Mouse (Mus musculus) myocyte (in vitro differentiated cells): ENCODE data around the gene Krtap4-1.

ENCODE experiments used
- E2F4 ChIP-seq: IDR thresholded peaks from one replicate; pipeline ENCODE4 v1.6.1; 2011; ENCODE audit warnings: mild to moderate bottlenecking, control low read depth, moderate library complexity; ENCODE audit not compliant: insufficient read depth
- MAX ChIP-seq: IDR thresholded peaks from one replicate; pipeline ENCODE4 v1.6.1; 2011; ENCODE audit warnings: low read depth, mild to moderate bottlenecking, control low read depth
- MYOD1 ChIP-seq, 3 experiments: IDR thresholded peaks; one replicate each; pipeline ENCODE4 v1.6.1; 2011; ENCODE audit warnings: control low read depth in 2 of 3, low read depth in 2 of 3, mild to moderate bottlenecking in 2 of 3, moderate library complexity in 1 of 3; ENCODE audit not compliant: insufficient read length in 2 of 3, control insufficient read depth in 1 of 3
- POLR2A ChIP-seq: IDR thresholded peaks from one replicate; pipeline ENCODE4 v1.6.1; 2011; ENCODE audit warnings: low read depth, mild to moderate bottlenecking, control low read depth, moderate library complexity; ENCODE audit not compliant: insufficient read length
- POLR2AphosphoS2 ChIP-seq: IDR thresholded peaks from one replicate; pipeline ENCODE4 v1.6.1; 2011; ENCODE audit warnings: low read depth, control low read depth; ENCODE audit not compliant: insufficient read length
- TCF12 ChIP-seq: IDR thresholded peaks from one replicate; pipeline ENCODE4 v1.6.1; 2011; ENCODE audit warnings: mild to moderate bottlenecking, control low read depth; ENCODE audit not compliant: poor library complexity, insufficient read depth, severe bottlenecking
- TCF3 ChIP-seq: IDR thresholded peaks from one replicate; pipeline ENCODE4 v1.6.1; 2011; ENCODE audit warnings: low read depth, control low read depth; ENCODE audit not compliant: insufficient read length
- USF1 ChIP-seq: IDR thresholded peaks from one replicate; pipeline ENCODE4 v1.6.1; 2011; ENCODE audit warnings: low read depth, mild to moderate bottlenecking, control low read depth, moderate library complexity

DNA sequence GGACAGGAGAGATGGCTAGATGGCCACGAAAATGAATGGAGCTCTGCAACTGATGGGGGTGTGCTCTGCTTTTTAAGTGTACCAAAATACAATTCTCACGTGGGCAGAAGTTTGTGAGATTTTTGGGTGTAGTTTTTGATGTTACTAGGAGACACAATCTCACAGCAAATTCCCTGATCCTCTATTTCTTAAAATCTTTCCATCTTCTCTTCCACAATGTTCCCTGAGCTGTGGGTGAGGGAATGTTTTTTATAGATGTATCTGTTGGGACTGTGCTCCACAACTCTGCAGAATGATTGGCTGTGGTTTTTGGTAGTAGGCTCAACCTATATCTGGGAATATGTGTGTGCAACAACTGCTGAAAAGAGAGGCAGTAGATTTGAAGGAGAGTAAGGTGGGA lies 5.3 kb upstream of the Krtap4-1 start:
- TF ChIP-seq MYOD1 (IDR thresholded peaks at IDR 0.05; ENCODE audit: control insufficient read depth in 1 of 3, insufficient read length in 2 of 3, low read depth in 2 of 3): no peak
- TF ChIP-seq POLR2A: no peak
- TF ChIP-seq TCF12: no peak
- no peak for TF ChIP-seq USF1
- no peak for TF ChIP-seq POLR2AphosphoS2
- no peak for TF ChIP-seq TCF3
- TF ChIP-seq MAX: no peak
- TF ChIP-seq E2F4: no peak
